Mouse (Mus musculus): ENCODE measurements around the gene Ttc28.

DNA sequence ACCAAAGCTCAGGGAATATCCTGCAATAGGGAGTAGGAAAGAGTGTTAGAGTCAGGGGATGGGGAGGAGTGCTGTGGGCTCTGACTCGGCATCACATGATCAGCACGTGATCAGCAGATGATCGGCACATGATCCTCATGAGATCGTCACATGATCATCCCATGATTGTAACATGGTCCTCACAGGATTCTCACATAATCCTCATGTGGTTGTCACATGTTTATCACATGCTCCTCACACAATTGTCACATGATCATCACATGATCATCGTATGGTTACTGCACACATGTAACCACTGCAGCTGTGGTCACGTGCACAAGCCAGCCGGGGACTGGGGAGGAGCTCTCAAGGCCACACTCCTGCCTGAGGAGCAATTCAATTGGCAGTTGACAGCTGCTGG lies 264.8 kb downstream of the Ttc28 start:
- no peak for TF ChIP-seq GATA1 (IDR thresholded peaks at IDR 0.05; ENCODE audit: borderline replicate concordance, low read length)
- no peak for TF ChIP-seq FLI1 (IDR thresholded peaks at IDR 0.05; ENCODE audit: low read length)
